Mouse (Mus musculus) embryonic facial prominence, embryonic 15.5 days (tissue): Measurements from ENCODE around the gene Rnf44. TPM values are rescaled to one million over a fixed set of nuclear protein-coding genes. Genes with fewer than 3 reads are reported as not detected.

ENCODE experiments used
- ATAC-seq: fragments of 200-750 bp; cut with Nextera tagmentation; 2 replicates; pipeline ENCODE4 v1.8.0; 2017; ENCODE audit warnings: low read depth, moderate TSS enrichment; ENCODE audit not compliant: insufficient number of reproducible peaks, low FRiP score, low TSS enrichment
- H3K27ac ChIP-seq: fragments of 300-500 bp; sonication (generic); replicated peaks from 2 replicates; pipeline ENCODE4 v1.5.1; 2015; ENCODE audit warnings: mild to moderate bottlenecking, inconsistent platforms
- H3K27me3 ChIP-seq: fragments of 300-500 bp; sonication (generic); 2 replicates; pipeline ENCODE4 v1.6.1; 2015; ENCODE audit warnings: inconsistent platforms
- H3K36me3 ChIP-seq: fragments of 300-500 bp; sonication (generic); 2 replicates; pipeline ENCODE4 v1.6.1; 2015; ENCODE audit warnings: mild to moderate bottlenecking, inconsistent platforms
- H3K4me1 ChIP-seq: fragments of 300-500 bp; sonication (generic); 2 replicates; pipeline ENCODE4 v1.6.1; 2015; ENCODE audit warnings: inconsistent platforms
- H3K4me2 ChIP-seq: fragments of 300-500 bp; sonication (generic); replicated peaks from 2 replicates; pipeline ENCODE4 v1.6.1; 2015; ENCODE audit warnings: mild to moderate bottlenecking, inconsistent platforms
- H3K4me3 ChIP-seq: fragments of 300-500 bp; sonication (generic); replicated peaks from 2 replicates; pipeline ENCODE4 v1.5.1; 2015; ENCODE audit warnings: mild to moderate bottlenecking, inconsistent platforms
- H3K9ac ChIP-seq: fragments of 300-500 bp; sonication (generic); 2 replicates; pipeline ENCODE4 v1.6.1; 2015; ENCODE audit warnings: inconsistent platforms
- H3K9me3 ChIP-seq: fragments of 300-500 bp; sonication (generic); replicated peaks from 2 replicates; pipeline ENCODE4 v1.6.1; 2016; ENCODE audit warnings: inconsistent platforms
- WGBS: fragments of 180-500 bp; shearing (Covaris S2); methylation state at CpG from one replicate; pipeline ENCODE4 v1.1.7; 2015; 5-methylcytosine and 5-hydroxymethylcytosine counted together
- polyA plus RNA-seq: library from polyadenylated mRNA; unstranded; fragments of >200 nt; fragmentation: Nextera tagmentation; extraction: Ambion mirVana; gene quantifications from 2 replicates; pipeline ENCODE4 v1.2.1, GENCODE M21; 2015

Gene Rnf44
- polyA plus RNA-seq, 1 experiment from 2014 or later, result 68.9 TPM

DNA sequence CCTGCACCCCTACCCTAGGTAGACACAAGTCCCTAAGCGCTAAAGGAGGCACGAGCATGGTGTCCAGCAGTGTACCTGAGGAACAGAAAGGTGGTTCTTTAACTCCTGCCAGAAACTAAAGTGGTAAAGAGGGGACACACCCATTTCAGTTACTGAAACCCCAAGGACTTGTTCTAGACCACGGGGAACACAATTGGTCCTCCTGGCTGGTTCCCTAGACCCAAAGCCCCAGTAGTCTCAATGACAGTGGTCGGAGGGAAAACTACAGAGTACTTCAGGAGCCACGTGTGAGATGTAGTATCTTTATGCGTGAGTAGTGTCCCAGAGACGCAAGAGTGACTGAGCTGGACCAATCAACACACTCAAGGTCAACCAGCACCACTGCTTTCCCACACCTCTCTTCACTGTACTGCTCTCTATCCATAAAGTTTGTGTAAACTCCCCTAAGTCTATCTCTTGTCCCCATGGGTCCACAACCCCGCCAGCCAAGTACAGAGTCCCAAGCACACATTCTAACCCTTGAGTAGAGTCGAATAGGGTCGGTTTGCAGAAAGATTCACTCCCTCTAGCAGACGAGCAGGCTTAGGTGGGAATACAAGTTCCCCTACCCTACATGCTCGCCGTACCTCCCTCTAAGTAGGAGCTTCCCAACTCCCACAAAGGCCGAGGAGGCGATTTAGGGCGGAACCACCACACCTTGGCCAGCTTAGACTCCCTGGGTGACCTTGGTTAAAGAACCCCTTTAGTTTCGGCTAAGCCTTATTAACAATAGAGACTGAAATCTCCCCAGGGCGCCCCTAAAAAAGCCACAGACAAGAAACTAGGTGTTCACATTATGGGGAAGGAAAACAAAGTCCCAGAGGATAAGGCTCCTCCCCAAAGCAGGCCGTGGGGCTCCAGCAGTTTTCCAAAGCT lies 7.3 kb downstream of the Rnf44 start:
- H3K9ac ChIP-seq, result peak overlapping the region; percentile 91
- peak overlapping the region; percentile 99 for H3K27ac ChIP-seq
- peaks cover 33% of the 10 kb centered on the region for H3K4me1 ChIP-seq
- no peak for ATAC-seq
- peaks cover 29% of the 10 kb centered on the region for H3K36me3 ChIP-seq
- no peaks in the 10 kb centered on the region for H3K9me3 ChIP-seq
- peak overlapping the region; percentile 74 for H3K4me2 ChIP-seq
- H3K4me3 ChIP-seq, result peak overlapping the region; percentile 98
- no peaks in the 10 kb centered on the region for H3K27me3 ChIP-seq
- WGBS, result 4% methylated on average over 19 of the region's 19 CpGs

GRCm38 (mm10) chr13:54685174-54685573 lies 8.5 kb downstream of the Rnf44 start:
- H3K4me3 ChIP-seq, result peak overlapping the region; percentile 98

DNA sequence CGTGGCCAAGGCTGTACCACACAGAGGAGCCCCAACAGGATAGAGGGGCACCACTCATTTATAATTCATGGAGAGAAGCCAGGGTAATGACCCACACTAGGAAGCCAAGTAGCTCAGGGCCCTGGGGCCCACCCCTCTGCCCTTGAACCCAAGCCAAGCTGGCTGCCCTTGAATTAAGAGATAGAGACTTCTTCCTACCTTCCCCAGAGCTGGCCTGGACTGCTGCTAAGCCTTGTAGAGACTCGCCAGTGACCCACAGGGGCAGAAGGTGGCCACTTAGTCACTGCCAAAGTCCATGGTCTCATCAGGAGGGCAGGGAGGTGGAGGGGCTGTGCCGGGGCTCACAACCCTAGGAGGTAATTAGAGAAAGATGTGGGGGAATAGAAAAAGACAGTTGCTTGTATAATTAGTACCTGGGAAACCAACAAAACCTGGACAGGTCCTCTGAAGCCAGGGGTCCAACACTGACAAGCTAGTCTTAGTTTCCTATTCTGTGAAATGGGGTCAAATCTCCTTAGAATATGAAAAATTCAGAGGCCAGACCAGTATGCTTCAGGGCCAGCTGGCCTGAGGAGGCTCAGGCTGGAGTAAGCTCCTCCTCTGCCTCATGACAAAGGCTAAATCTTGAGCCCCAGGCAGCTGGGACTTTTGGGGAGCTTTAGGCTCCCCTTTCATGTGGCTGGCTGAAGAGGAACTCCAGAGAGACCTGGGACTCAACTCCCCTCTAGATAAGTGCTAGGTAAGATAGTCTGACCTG lies 9.4 kb downstream of the Rnf44 start:
- Histone ChIP-seq H3K27ac (no peak overlapping the region), H3K4me2 (no peak overlapping the region), H3K4me3 (no peak overlapping the region), H3K36me3 (peaks cover 47% of the 10 kb centered on the region), H3K27me3 (no peaks in the 10 kb centered on the region), H3K9me3 (no peaks in the 10 kb centered on the region), H3K9ac (no peak overlapping the region), H3K4me1 (peaks cover 30% of the 10 kb centered on the region)
- ATAC-seq, result no peak
- WGBS, result 65% methylated on average over 3 of the region's 3 CpGs

More at GRCm38 (mm10) chr13:54685174-54685573, 8.5 kb downstream of the Rnf44 start:
- 36% methylated on average over 2 of the region's 2 CpGs for WGBS
- no peak for ATAC-seq
- H3K4me1 ChIP-seq, result peaks cover 30% of the 10 kb centered on the region
- H3K27ac ChIP-seq, result no peak overlapping the region
- H3K4me2 ChIP-seq, result peak overlapping the region; percentile 74
- no peaks in the 10 kb centered on the region for H3K27me3 ChIP-seq
- H3K36me3 ChIP-seq, result peaks cover 41% of the 10 kb centered on the region
- no peaks in the 10 kb centered on the region for H3K9me3 ChIP-seq
- no peak overlapping the region; the same call in 1 of the 2 replicates for H3K9ac ChIP-seq

GRCm38 (mm10) chr13:54683301-54683700 lies 10.4 kb downstream of the Rnf44 start:
- ATAC-seq, result no peak
- no peaks in the 10 kb centered on the region for H3K9me3 ChIP-seq
- H3K4me1 ChIP-seq, result peaks cover 26% of the 10 kb centered on the region
- H3K36me3 ChIP-seq, result peaks cover 56% of the 10 kb centered on the region
- H3K4me2 ChIP-seq, result no peak overlapping the region
- 89% methylated on average over 3 of the region's 3 CpGs for WGBS
- no peak overlapping the region for H3K4me3 ChIP-seq
- H3K27me3 ChIP-seq, result no peaks in the 10 kb centered on the region
- H3K27ac ChIP-seq, result no peak overlapping the region
- H3K9ac ChIP-seq, result no peak overlapping the region

DNA sequence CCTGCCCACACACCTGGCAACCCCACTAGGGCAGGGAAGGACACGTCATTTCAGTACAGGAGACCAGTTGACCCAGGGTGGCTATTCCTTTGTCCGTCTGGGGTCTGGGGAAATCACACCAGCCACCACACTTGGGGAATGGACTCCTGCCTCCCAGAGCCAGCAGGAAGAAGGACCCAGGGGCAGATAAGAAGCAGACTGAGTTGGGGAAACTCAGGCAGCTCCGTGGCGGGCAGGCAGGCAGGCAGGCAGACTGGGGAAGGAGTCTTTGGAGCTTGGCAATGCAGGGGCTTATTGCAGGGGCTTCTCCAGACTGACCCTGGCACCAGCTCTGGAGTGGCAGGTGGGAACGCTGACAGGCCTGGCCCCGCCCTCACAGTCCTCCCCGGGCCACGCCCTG lies 12.4 kb downstream of the Rnf44 start:
- Histone ChIP-seq H3K36me3 (peaks cover 56% of the 10 kb centered on the region), H3K9ac (no peak overlapping the region), H3K27me3 (no peaks in the 10 kb centered on the region), H3K4me3 (no peak overlapping the region), H3K4me1 (peaks cover 19% of the 10 kb centered on the region), H3K9me3 (no peaks in the 10 kb centered on the region), H3K4me2 (no peak overlapping the region), H3K27ac (no peak overlapping the region)
- 87% methylated on average over 8 of the region's 8 CpGs for WGBS
- ATAC-seq, result no peak

DNA sequence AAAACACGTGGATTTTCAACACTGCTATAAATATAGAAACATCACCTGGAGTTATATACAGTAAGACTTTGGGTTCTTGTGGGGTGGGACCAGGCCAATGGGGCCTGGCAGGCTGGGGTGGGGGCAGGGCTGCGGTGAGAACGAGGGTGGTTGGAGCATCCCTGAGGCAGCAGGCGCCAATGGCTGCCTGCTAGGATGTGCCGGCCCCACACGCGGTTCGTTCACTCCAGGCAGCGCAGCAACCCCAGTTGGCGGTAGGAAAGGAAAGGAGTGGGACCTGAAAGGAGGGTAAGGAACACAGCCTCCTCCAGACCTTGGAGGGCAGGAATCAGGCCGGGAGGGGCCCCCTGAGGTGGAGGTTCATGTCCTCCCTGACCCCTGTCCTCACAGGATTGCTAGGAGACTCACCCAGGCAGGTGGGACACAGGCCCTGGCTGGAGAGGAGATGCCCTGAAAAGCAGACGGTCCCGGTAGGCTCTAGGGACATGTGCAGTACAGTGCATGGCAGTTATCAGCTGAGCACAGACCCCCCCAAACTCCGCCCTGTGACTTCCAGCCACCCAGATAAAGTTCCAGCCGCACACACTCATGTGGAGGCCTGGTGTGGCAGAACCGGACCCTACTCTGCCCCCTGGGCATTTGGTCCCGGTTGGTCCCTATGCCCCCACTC lies 13.4 kb downstream of the Rnf44 start:
- Histone ChIP-seq H3K4me2 (no peak overlapping the region), H3K9me3 (no peaks in the 10 kb centered on the region), H3K36me3 (peaks cover 56% of the 10 kb centered on the region), H3K27me3 (no peaks in the 10 kb centered on the region), H3K27ac (no peak overlapping the region), H3K9ac (no peak overlapping the region), H3K4me3 (no peak overlapping the region), H3K4me1 (peaks cover 10% of the 10 kb centered on the region)
- ATAC-seq, result no peak
- WGBS, result 78% methylated on average over 17 of the region's 17 CpGs

DNA sequence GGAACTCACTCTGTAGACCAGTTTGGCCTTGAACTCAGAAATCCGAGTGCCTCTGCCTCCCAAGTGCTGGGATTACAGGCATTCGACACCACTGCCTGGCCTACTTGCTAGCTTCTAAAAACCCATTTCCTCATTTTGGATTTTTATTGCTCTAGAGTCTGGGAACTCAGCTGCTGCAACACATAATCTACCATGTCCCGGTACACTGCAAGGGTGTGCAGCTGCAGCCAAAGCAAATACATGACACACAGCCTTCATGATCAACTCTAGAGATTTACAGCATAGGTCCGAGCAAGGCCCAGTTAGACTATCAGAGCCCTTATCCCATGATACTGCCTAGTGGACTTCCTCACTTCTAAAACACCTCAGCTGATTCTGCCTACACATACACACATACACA lies 15.4 kb downstream of the Rnf44 start:
- ATAC-seq, result no peak
- Histone ChIP-seq H3K9me3 (no peaks in the 10 kb centered on the region), H3K27ac (no peak overlapping the region), H3K4me1 (no peaks in the 10 kb centered on the region), H3K4me3 (no peak overlapping the region), H3K27me3 (no peaks in the 10 kb centered on the region), H3K9ac (no peak overlapping the region), H3K4me2 (no peak overlapping the region), H3K36me3 (peaks cover 46% of the 10 kb centered on the region)
- WGBS, result 66% methylated on average over 4 of the region's 4 CpGs

DNA sequence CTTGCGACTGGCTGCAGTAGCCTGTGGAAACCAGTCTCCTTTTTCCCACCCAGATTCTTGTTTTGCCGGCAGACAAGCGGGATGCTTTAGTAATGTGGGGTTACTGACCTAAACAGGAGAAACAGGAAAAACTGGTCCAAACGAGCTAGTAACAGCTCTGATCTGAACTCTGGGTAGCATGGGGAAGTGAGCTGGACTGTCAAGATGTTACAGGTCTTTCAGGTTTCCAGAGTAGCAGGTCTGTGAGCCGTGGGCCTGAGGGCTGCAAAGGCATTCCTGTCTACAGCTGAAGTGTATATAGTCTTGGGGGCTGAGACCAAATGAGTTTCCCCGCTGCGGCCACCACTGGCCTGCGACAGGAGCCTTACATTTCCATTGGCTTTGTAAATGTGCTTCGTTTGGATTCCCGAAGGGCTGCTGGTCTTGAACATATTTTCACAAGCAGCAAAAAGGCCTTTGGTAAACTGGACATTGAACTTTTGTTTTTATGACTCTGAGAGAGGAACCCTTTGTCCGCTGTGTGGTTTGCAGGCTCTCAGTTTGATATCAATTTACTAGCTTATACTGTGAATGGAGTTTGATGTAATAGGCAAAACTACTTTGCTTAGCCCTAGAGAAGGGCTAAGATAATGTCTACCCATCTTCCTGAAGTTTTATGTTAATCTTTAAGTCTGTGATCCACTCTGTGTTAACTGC lies 17.7 kb downstream of the Rnf44 start:
- Histone ChIP-seq H3K4me2 (no peak overlapping the region; the same call in 1 of the 2 replicates), H3K36me3 (peaks cover 24% of the 10 kb centered on the region), H3K4me3 (no peak overlapping the region), H3K9ac (no peak overlapping the region), H3K9me3 (no peaks in the 10 kb centered on the region), H3K27ac (0 out of 2 replicates have a peak overlapping the region, but pooled peaks have one; percentile 24), H3K27me3 (no peaks in the 10 kb centered on the region), H3K4me1 (no peaks in the 10 kb centered on the region)
- no peak; the same call in 1 of the 2 replicates for ATAC-seq
- WGBS, result 41% methylated on average over 11 of the region's 11 CpGs

DNA sequence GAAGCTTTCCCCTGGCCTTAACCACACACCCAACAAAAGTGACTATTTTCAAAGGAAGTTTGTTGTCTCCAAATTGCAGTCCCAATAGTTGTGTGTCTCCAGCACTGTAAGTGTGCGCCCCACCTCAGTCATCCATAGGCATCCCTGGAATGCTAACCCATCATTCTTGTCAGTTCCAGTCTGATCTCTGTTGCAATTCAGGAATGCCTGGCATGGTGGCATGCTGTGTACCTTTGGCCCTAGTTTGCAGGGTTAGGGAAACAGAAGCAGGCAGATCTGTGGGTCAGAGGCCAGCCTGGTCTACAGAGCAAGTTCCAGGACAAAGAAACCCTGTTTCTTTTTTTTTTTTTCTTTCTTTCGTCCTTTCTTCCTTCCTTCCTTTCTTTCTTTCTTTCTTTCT lies 23.2 kb downstream of the Rnf44 start:
- Histone ChIP-seq H3K27ac (no peak overlapping the region), H3K4me1 (no peaks in the 10 kb centered on the region), H3K9ac (no peak overlapping the region), H3K27me3 (no peaks in the 10 kb centered on the region), H3K4me2 (no peak overlapping the region), H3K4me3 (no peak overlapping the region), H3K9me3 (no peaks in the 10 kb centered on the region), H3K36me3 (peaks cover 7% of the 10 kb centered on the region; the same call in 1 of the 2 replicates)
- 50% methylated on average over 2 of the region's 2 CpGs for WGBS
- no peak for ATAC-seq

DNA sequence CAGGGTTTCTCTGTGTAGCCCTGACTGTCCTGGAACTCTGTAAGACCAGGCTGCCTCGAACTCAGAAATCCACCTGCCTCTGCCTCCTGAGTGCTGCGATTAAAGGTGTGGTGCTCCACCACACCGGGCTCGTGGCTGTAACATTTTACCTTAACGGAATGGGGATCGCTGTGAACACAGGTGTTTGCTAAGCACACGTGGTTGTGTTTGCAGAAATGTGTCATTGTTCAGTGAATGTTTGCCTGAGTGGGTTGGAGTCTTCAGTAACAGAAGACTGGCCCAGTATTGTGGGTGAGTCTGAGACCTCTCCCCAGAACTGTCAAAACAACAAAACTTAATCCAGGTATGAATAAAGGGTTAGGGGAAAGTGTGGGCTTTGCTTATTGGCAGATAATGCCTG lies 28.6 kb downstream of the Rnf44 start:
- Histone ChIP-seq H3K27me3 (no peaks in the 10 kb centered on the region), H3K27ac (no peak overlapping the region), H3K4me3 (no peak overlapping the region), H3K36me3 (peaks cover 38% of the 10 kb centered on the region), H3K9ac (no peak overlapping the region), H3K9me3 (no peaks in the 10 kb centered on the region), H3K4me2 (no peak overlapping the region), H3K4me1 (no peaks in the 10 kb centered on the region)
- 90% methylated on average over 7 of the region's 7 CpGs for WGBS
- ATAC-seq, result no peak
